Mouse (Mus musculus): ENCODE measurements around the gene Tradd. TPM values are rescaled to one million over a fixed set of nuclear protein-coding genes. Genes with fewer than 3 reads are reported as not detected.

Gene Tradd
- total and polyA plus RNA-seq, 3 experiments = 3.9 to 4.9 (median 4.6) TPM

DNA sequence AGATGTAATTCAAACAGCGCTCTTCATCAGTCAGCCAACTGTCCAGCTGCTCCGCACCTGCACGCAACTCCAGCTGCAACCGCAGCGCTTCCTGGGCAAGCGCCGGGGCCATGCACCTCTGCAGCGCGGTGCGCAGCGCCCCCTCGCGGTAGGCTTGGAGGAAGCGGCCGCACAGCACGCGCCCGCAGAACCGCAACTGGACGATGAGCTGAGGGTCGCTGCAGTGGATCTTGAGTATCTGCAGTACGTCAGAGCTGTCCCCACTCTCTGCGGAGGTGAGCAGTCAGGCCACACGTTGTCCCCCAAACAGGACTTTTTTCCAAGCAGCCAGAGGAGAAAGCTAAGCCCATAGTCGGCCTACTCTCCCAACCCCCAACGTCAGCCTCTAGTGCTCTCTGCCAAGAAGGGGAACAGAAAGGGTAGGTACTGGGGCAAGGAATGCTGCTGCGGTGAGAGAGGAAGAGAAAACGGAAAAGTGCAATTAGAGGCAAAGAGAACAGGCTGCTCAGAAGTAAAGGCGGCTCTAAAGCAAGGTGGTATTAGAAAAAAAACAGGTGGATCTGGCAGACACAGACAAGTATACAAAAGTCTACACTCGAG lies 4.6 kb downstream of the Tradd start:
- Histone ChIP-seq H3K27ac (no peak overlapping the region), H3K9ac (ENCODE audit: low read depth, low read length) (no peak overlapping the region), H3K36me3 (ENCODE audit: control insufficient read depth, insufficient read depth, low read length) (no peaks in the 10 kb centered on the region), H3K79me2 (replicated peaks; ENCODE audit: control insufficient read depth, insufficient read depth, low read length) (no peaks in the 10 kb centered on the region), H3K27me3 (ENCODE audit: control insufficient read depth, insufficient read depth, low read length) (no peaks in the 10 kb centered on the region), H3K4me3 (peak overlapping the region; percentile 47), H3K4me1 (ENCODE audit: control insufficient read depth, insufficient read depth, low read length) (peaks cover 2% of the 10 kb centered on the region; the same call in 1 of the 2 replicates)
- TF ChIP-seq POLR2A (IDR thresholded peaks at IDR 0.05; ENCODE audit: insufficient read depth, low read depth, low read length) (no peak), CTCF (IDR thresholded peaks at IDR 0.05) (no peak; the same call in 1 of the 2 replicates), EP300 (IDR thresholded peaks at IDR 0.05; ENCODE audit: insufficient read depth, low read depth, low read length) (0 out of 2 replicates have a peak, but pooled peaks have one; percentile 44)
- DNase-seq = peak; percentile 76 to 86
- intact Hi-C loops (cut with DNase I) = loop anchor here (10.0 kb wide), 1 partner anchor 605 kb away; no protein-coding TSS in a partner anchor
- 8% methylated on average over 30 of the region's 30 CpGs for WGBS

DNA sequence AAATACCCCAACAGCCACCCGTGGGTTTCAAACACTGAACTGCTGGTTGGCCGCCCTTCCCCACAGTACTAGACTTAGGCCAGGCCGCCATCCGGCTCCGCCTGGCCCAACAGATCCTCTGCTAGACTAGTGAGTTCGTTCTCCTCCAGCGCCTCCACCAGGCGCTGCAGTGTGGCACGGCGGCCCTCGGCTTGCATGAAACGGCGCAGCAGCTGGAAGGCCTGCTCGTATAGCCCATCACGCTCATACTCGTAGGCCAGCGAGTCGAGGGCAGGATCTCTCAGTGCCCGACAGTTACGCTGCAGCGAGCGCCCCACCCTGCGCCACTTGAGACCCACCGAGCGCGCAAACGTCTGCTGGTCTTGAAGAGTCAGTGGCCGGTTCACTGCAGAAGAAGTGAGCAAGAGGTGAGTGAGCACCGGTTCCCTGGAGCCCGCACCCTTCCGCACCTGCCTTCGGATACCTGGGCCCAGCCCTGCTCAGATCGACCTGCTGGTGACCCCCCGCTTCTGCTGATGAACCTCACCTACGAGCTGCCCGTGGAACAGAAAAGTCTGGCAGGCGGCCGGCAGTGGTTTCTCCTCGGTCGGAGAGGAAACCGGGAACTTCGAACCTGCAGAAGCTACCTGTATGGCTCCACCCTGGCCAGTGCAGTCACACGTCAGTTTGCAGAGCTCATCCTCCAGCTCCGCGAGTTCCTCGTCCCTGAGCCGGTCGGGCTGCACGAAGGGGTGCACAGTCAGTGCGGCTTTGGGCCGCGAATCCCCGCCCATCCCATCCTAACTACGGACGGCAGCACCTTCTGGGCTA lies 5.3 kb downstream of the Tradd start:
- Histone ChIP-seq H3K79me2 (replicated peaks; ENCODE audit: control insufficient read depth, insufficient read depth, low read length) (no peaks in the 10 kb centered on the region), H3K27me3 (ENCODE audit: control insufficient read depth, insufficient read depth, low read length) (no peaks in the 10 kb centered on the region), H3K27ac (no peak overlapping the region), H3K36me3 (ENCODE audit: control insufficient read depth, insufficient read depth, low read length) (no peaks in the 10 kb centered on the region), H3K9ac (ENCODE audit: low read depth, low read length) (no peak overlapping the region), H3K4me3 (peak overlapping the region; percentile 47), H3K4me1 (ENCODE audit: control insufficient read depth, insufficient read depth, low read length) (peaks cover 2% of the 10 kb centered on the region; the same call in 1 of the 2 replicates)
- intact Hi-C loops (cut with DNase I) = no loop called here
- 41% methylated on average over 55 of the region's 55 CpGs for WGBS
- no peak for DNase-seq
- no peak for TF ChIP-seq CTCF (IDR thresholded peaks at IDR 0.05)
- TF ChIP-seq POLR2A (IDR thresholded peaks at IDR 0.05; ENCODE audit: insufficient read depth, low read depth, low read length) = no peak
- TF ChIP-seq EP300 (IDR thresholded peaks at IDR 0.05; ENCODE audit: insufficient read depth, low read depth, low read length) = no peak

DNA sequence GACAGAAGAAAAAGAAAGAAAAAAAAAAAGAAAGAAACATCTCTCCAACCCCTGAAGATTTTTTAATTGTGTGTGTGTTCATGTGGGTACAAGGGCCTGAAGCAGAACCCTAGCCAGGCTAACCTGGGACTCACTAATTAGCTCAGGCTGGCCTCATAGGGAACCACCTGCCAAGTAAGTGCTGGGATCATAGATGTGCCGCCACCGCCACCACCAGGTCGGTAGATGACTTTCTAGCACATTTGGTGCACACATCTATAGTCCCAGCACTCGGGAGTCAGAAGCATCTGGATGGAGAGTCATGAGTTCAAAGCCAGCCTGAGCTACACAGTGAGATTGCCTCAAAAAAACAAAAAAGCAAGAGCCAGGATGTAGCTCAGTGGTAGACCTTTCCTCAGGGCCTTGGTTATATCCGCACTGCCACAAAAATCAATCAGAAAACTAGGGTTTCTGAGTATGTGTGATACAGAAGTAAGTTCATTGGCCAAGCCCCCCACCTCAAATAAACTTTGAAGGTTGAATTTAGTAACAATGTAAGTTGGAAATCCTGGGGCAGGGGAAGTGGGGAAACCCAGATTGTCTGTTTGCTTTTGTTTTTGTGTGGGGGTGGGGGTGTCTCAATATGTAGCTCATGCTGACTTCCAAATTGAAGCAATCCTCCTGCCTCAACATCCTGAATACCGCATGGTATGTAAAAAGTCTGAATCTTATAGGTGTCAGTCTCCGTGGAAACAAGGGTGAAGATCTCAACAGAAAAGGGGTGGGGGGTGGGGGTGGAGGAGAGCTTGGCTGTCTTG lies 6.9 kb downstream of the Tradd start:
- H3K36me3 ChIP-seq (ENCODE audit: control insufficient read depth, insufficient read depth, low read length) = no peaks in the 10 kb centered on the region
- no peak overlapping the region for H3K9ac ChIP-seq (ENCODE audit: low read depth, low read length)
- DNase-seq = no peak
- intact Hi-C loops (cut with DNase I) = no loop called here
- no peak overlapping the region for H3K4me3 ChIP-seq
- no peak for TF ChIP-seq EP300 (IDR thresholded peaks at IDR 0.05; ENCODE audit: insufficient read depth, low read depth, low read length)
- peaks cover 2% of the 10 kb centered on the region; the same call in 1 of the 2 replicates for H3K4me1 ChIP-seq (ENCODE audit: control insufficient read depth, insufficient read depth, low read length)
- no peaks in the 10 kb centered on the region for H3K27me3 ChIP-seq (ENCODE audit: control insufficient read depth, insufficient read depth, low read length)
- no peak overlapping the region for H3K27ac ChIP-seq
- no peaks in the 10 kb centered on the region for H3K79me2 ChIP-seq (replicated peaks; ENCODE audit: control insufficient read depth, insufficient read depth, low read length)
- 79% methylated on average over 7 of the region's 7 CpGs for WGBS

DNA sequence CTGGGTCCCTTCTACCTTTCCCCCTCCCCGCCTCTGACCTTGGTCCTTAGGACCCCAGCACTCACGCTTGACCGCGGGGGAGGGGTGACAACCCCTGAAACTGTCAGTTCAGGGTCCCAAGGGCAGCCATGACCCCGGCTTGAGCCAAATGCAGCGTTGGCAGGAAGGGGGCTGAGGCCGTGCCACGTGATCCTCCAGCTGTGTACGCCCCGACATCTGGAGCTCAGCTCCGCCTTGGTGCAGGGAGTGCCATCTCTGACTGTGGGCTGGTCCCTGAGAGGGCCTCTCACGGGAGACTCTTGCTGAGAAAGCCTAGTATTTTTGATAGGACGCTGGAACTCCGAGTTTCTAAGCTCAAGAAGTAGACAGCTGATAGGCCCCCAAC lies 9.5 kb downstream of the Tradd start, which contains the start of gene B3gnt9:
TSS of gene B3gnt9 (minus strand) at position 188 of the 385 bp plus-strand sequence.
- intact Hi-C loops (cut with DNase I) = loop anchor here (2.0 kb wide), 2 partner anchors 30 to 36 kb away; partner anchors contain the start of gene D230025D16Rik
- 6% methylated on average over 14 of the region's 14 CpGs for WGBS
- no peaks in the 10 kb centered on the region for H3K27me3 ChIP-seq (ENCODE audit: control insufficient read depth, insufficient read depth, low read length)
- DNase-seq = peak; percentile 84 to 85
- peak within 1 kb of the TSS; percentile 37 for H3K9ac ChIP-seq (ENCODE audit: low read depth, low read length)
- TF ChIP-seq CTCF (IDR thresholded peaks at IDR 0.05) (no peak), EP300 (IDR thresholded peaks at IDR 0.05; ENCODE audit: insufficient read depth, low read depth, low read length) (no peak), POLR2A (IDR thresholded peaks at IDR 0.05; ENCODE audit: insufficient read depth, low read depth, low read length) (no peak; the same call in 1 of the 2 replicates)
- H3K4me1 ChIP-seq (ENCODE audit: control insufficient read depth, insufficient read depth, low read length) = peaks cover 2% of the 10 kb centered on the region; the same call in 1 of the 2 replicates
- no peaks in the 10 kb centered on the region for H3K79me2 ChIP-seq (replicated peaks; ENCODE audit: control insufficient read depth, insufficient read depth, low read length)
- peak within 1 kb of the TSS; percentile 76 for H3K4me3 ChIP-seq
- no peaks in the 10 kb centered on the region for H3K36me3 ChIP-seq (ENCODE audit: control insufficient read depth, insufficient read depth, low read length)
- peak within 1 kb of the TSS; percentile 78 for H3K27ac ChIP-seq

DNA sequence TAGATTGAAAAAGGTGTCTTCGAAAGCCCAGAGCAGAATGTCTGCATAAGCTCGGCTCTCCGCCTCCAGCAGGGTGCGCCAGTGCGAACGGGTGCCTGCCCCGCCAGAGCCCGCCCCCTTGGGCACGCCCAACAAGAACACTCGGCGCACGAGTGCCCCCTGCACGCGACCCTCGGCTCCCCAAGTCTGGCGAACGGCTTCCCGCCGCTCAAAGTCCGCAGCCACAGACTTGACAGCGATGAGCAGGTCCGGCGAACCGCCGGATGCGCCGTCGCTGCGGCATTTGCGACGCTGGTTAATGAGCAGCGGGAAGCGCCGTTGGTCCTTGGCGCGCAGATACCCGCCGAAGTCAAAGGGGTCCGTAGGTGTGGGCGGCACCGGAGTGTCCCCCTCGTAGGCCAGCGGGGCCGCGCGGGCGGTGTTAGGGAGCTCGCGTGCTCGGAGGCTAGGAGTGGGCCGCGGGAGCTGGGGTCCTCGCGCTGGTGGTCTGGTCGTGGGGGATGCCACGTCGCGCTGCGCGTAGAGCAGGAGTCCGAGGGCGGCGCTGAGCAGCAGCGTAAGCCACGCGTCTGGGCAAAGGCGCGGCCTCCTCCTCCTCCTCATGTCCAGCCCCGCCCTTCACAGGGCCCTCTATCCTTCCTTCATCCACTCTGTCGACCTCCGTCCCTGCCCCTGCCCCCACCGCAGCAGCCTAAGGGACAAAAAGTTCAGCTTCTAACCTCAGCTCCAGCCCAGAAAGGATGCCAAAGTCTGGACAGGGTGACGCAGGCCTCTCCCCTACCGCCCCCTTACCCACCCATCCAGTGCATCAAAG lies 10.1 kb downstream of the Tradd start:
- Histone ChIP-seq H3K36me3 (ENCODE audit: control insufficient read depth, insufficient read depth, low read length) (no peaks in the 10 kb centered on the region), H3K4me3 (peak overlapping the region; percentile 76), H3K79me2 (replicated peaks; ENCODE audit: control insufficient read depth, insufficient read depth, low read length) (no peaks in the 10 kb centered on the region), H3K9ac (ENCODE audit: low read depth, low read length) (peak overlapping the region; percentile 37), H3K27me3 (ENCODE audit: control insufficient read depth, insufficient read depth, low read length) (no peaks in the 10 kb centered on the region), H3K4me1 (ENCODE audit: control insufficient read depth, insufficient read depth, low read length) (no peaks in the 10 kb centered on the region; the same call in 1 of the 2 replicates), H3K27ac (peak overlapping the region; percentile 78)
- TF ChIP-seq EP300 (IDR thresholded peaks at IDR 0.05; ENCODE audit: insufficient read depth, low read depth, low read length) = peak; percentile 64; the same call in 1 of the 2 replicates
- TF ChIP-seq POLR2A (IDR thresholded peaks at IDR 0.05; ENCODE audit: insufficient read depth, low read depth, low read length) = no peak; the same call in none of the 2 replicates
- peak; percentile 94 for TF ChIP-seq CTCF (IDR thresholded peaks at IDR 0.05)
- under 1% methylated on average over 74 of the region's 74 CpGs for WGBS
- intact Hi-C loops (cut with DNase I) = loop anchor here (2.0 kb wide), 2 partner anchors 30 to 36 kb away; partner anchors contain the start of gene D230025D16Rik
- DNase-seq = peak; percentile 90 to 94

Data from heart, adult 2 months (tissue).